Mouse (Mus musculus): Measurements from ENCODE around the gene Atg4a.

DNA sequence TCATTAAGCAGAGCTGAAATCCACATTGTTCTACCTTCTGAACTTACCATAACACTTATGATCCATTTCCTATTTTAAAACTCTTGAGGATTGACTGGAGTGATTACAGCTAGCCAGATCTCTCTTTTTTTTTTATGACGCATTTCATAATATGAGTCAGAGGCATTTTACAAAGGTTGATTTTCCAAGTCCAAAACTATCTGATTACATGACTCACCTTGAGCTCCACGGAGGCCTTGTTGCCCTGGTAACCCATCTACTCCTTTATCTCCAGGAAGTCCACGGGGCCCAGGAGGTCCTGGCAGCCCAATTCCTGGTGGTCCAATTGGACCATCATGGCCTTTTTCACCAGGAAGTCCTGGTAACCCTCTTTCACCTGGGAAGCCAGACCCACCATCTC is 242.3 kb downstream of the Atg4a start:
- no peak for TF ChIP-seq POLR2A (IDR thresholded peaks at IDR 0.05; ENCODE audit: extremely low read depth, insufficient read depth, low read length)
- TF ChIP-seq CTCF (IDR thresholded peaks at IDR 0.05; ENCODE audit: extremely low read depth, insufficient read depth, low read length) = no peak
